Mouse (Mus musculus) brain, embryonic 14.5 days (tissue): ENCODE data around the gene Nme9.

Experiments used
- CTCF ChIP-seq: fragments of 200-500 bp; IDR thresholded peaks from 2 replicates; pipeline ENCODE4 v1.5.1; 2012; ENCODE audit warnings: inconsistent platforms, mild to moderate bottlenecking, moderate library complexity, borderline replicate concordance; ENCODE audit not compliant: insufficient read depth, insufficient read length; ENCODE audit errors: extremely low read depth
- POLR2A ChIP-seq: fragments of 200-500 bp; IDR thresholded peaks from 2 replicates; pipeline ENCODE4 v1.6.1; 2012; ENCODE audit warnings: mild to moderate bottlenecking, inconsistent platforms, borderline replicate concordance; ENCODE audit not compliant: poor library complexity, insufficient read depth, insufficient read length, severe bottlenecking; ENCODE audit errors: extremely low read depth

DNA sequence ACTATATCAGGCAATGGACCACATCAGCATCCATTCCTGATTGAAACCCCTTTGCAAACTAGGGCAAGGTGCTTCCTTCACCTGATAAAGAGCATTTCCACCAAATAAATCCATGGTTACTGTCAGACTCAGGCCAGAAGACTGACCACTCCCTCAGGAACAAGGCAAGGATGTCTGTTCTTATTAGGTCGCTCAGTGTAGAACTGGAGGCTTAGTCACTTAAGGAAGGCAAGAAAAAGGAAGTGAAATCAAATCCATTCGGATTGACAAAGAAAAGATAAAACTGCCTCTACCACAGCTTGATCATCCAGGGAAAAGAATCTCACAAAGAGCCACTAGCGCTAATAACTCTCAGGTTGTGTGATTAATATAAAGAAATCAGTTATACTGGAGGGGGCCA, 42.0 kb upstream of the Nme9 start:
- no peak for TF ChIP-seq CTCF
- no peak for TF ChIP-seq POLR2A
